Mouse (Mus musculus) ES-E14 (cell line): ENCODE measurements around the gene Rpl19. TPM values are rescaled to one million over a fixed set of nuclear protein-coding genes. Genes with fewer than 3 reads are reported as not detected.

Experiments used
- DNase-seq: peaks from one replicate; pipeline ENCODE4 v3.0.0-alpha.2; 2013; ENCODE audit warnings: low read depth, low spot score
- H3K27ac ChIP-seq: 2 replicates; pipeline ENCODE4 v1.5.1; 2012; ENCODE audit warnings: low read depth, mild to moderate bottlenecking, low read length, moderate library complexity, mixed read lengths; ENCODE audit not compliant: poor library complexity, insufficient read depth, severe bottlenecking
- H3K36me3 ChIP-seq: 2 replicates; pipeline ENCODE4 v1.6.1; 2012; ENCODE audit warnings: mild to moderate bottlenecking, low read length, moderate library complexity, mixed read lengths; ENCODE audit not compliant: control insufficient read depth, poor library complexity, insufficient read depth, severe bottlenecking
- H3K4me1 ChIP-seq, 2 experiments: fragments of 150-350 bp in 1 of 2; sonication (generic) in 1 of 2; 2 replicates each; pipeline ENCODE4 v1.6.1; 2012; ENCODE audit warnings: low read length in 2 of 2, mild to moderate bottlenecking in 1 of 2, mixed read lengths in 1 of 2; ENCODE audit not compliant: control insufficient read depth in 2 of 2, insufficient read depth in 2 of 2, poor library complexity in 1 of 2
- H3K4me3 ChIP-seq, 2 experiments: fragments of 150-350 bp in 1 of 2; sonication (generic) in 1 of 2; 2 replicates each; pipeline ENCODE4 v1.5.1; 2012; ENCODE audit warnings: low read length in 2 of 2, low read depth in 1 of 2, mild to moderate bottlenecking in 1 of 2, mixed read lengths in 1 of 2; ENCODE audit not compliant: insufficient read depth in 1 of 2, poor library complexity in 1 of 2, severe bottlenecking in 1 of 2
- H3K9ac ChIP-seq: 2 replicates; pipeline ENCODE4 v1.6.1; 2012; ENCODE audit warnings: low read depth, mild to moderate bottlenecking, low read length, mixed read lengths; ENCODE audit not compliant: poor library complexity, insufficient read depth, severe bottlenecking
- H3K9me3 ChIP-seq: fragments of 150-350 bp; sonication (generic); 2 replicates; pipeline ENCODE4 v1.6.1; 2012; ENCODE audit warnings: low read depth, mild to moderate bottlenecking, low read length; ENCODE audit not compliant: control insufficient read depth, insufficient read depth
- CHD2 ChIP-seq: IDR thresholded peaks from 2 replicates; pipeline ENCODE4 v1.6.1; 2014; ENCODE audit warnings: mild to moderate bottlenecking, low read depth, low read length, inconsistent platforms
- HCFC1 ChIP-seq: IDR thresholded peaks from 2 replicates; pipeline ENCODE4 v1.6.1; 2012; ENCODE audit warnings: low read length, inconsistent platforms, borderline replicate concordance; ENCODE audit not compliant: insufficient read depth
- MAFK ChIP-seq: IDR thresholded peaks from 2 replicates; pipeline ENCODE4 v1.6.1; 2014; ENCODE audit warnings: mild to moderate bottlenecking, low read depth, low read length, inconsistent platforms; ENCODE audit not compliant: insufficient read depth
- ZC3H11A ChIP-seq: IDR thresholded peaks from 2 replicates; pipeline ENCODE4 v1.6.1; 2012; ENCODE audit warnings: low read depth, mild to moderate bottlenecking, inconsistent platforms, low read length, borderline replicate concordance
- ZNF384 ChIP-seq: IDR thresholded peaks from 2 replicates; pipeline ENCODE4 v1.6.1; 2012; ENCODE audit warnings: low read depth, low read length, inconsistent platforms
- in situ Hi-C, 2 experiments: fragments of 600-800 bp; cut with MboI; formaldehyde crosslinking; loops; one replicate each; pipeline ENCODE4 v1.15.1; 2025; ENCODE audit warnings: low sequenced_read_pairs in 2 of 2, inconsistent platforms in 1 of 2; ENCODE audit not compliant: unreplicated experiment in 2 of 2
- total RNA-seq: library from RNA; depleted of rRNA; stranded (reverse); fragments of 300-350 nt; gene quantifications from 2 replicates; pipeline ENCODE4 v1.2.3, GENCODE M21; 2012

Rpl19 gene
- total RNA-seq, 1 experiment = 3,264 TPM

DNA sequence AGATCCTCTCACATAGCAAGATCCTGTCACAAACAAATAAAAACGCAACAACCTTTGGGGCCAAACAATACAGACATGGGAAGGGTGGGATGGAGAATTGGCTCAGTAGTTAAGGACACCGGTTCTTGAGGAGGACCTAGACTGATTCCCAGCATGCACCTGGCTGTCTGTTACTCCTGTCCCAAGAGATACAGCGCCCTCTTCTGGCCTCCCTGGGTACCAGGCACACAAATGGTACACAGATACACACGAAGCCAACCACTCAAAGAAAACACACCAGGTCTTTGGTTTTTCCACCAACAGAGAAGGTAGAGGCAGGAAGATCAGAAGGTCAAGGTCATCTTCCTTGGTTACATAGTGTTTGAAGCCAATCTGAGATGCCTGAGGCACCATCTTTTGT lies 19.1 kb downstream of the Rpl19 start:
- peaks cover 2 to 16% of the 10 kb centered on the region in 2 experiments; a peak in 2 of 4 replicates for H3K4me1 ChIP-seq
- H3K9ac ChIP-seq = no peak overlapping the region
- H3K4me3 ChIP-seq = no peak overlapping the region
- no peak; the same call in 1 of the 2 replicates for TF ChIP-seq HCFC1
- no peak for TF ChIP-seq CHD2
- no peak for TF ChIP-seq MAFK
- no peak for TF ChIP-seq ZC3H11A
- no peak for TF ChIP-seq ZNF384
- H3K27ac ChIP-seq = no peak overlapping the region
- in situ Hi-C loops = no loop called here
- H3K9me3 ChIP-seq = no peaks in the 10 kb centered on the region
- no peaks in the 10 kb centered on the region for H3K36me3 ChIP-seq
- peak; percentile 75 for DNase-seq

DNA sequence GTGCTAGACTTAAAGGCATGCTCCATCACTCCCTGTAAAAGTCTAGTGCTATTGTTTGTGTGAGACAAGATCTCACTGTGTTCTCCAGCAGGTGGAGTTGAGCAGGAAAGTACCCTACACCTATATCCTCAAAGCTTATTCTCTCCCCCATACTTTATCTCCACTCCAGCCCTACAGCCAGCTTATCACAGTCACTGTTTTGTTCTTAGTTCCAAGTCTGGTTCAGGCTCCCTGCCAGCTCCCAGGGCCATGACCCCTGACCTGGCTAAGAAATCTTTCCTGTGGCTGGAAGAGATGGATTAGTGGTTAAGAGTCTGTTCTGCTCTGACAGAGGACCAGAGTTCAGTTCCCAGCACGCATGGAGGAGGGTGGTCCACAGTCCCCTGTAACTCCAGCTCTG lies 20.0 kb downstream of the Rpl19 start:
- DNase-seq = no peak
- Histone ChIP-seq H3K4me3 (no peak overlapping the region), H3K9ac (no peak overlapping the region), H3K9me3 (no peaks in the 10 kb centered on the region), H3K4me1 (peaks cover 0 to 14% of the 10 kb centered on the region in 2 experiments; a peak in 2 of 4 replicates), H3K36me3 (no peaks in the 10 kb centered on the region), H3K27ac (no peak overlapping the region)
- TF ChIP-seq ZNF384 (no peak), HCFC1 (no peak), MAFK (no peak), ZC3H11A (no peak), CHD2 (no peak)
- in situ Hi-C loops = no loop called here

DNA sequence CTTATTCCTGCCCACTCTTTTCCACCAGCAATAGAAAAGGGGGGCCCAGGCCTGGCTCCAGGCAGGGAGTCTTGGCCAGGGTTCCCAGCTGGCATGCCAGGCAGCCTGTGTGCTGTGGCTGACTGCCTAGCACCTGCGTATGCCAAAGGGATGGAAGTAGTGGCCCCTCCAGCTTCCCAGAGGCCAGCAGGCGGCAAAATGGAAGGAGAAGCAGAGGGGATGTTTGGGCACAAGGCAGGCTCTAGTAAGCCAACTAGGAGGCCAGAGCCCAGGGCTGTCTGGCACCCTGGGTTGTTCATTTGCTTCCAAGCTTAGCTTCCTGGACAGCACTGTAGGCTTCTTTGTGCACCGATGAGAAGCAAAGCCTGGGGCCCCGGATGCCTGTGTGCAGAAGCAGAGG lies 21.2 kb downstream of the Rpl19 start:
- H3K27ac ChIP-seq = no peak overlapping the region
- no peak overlapping the region for H3K4me3 ChIP-seq
- H3K4me1 ChIP-seq = peaks cover 0 to 13% of the 10 kb centered on the region in 2 experiments; a peak in 2 of 4 replicates
- no peaks in the 10 kb centered on the region for H3K36me3 ChIP-seq
- no peak overlapping the region for H3K9ac ChIP-seq
- no peaks in the 10 kb centered on the region for H3K9me3 ChIP-seq
- no peak for DNase-seq
- TF ChIP-seq CHD2 (no peak), HCFC1 (no peak), ZC3H11A (no peak)
- in situ Hi-C loops = no loop called here

DNA sequence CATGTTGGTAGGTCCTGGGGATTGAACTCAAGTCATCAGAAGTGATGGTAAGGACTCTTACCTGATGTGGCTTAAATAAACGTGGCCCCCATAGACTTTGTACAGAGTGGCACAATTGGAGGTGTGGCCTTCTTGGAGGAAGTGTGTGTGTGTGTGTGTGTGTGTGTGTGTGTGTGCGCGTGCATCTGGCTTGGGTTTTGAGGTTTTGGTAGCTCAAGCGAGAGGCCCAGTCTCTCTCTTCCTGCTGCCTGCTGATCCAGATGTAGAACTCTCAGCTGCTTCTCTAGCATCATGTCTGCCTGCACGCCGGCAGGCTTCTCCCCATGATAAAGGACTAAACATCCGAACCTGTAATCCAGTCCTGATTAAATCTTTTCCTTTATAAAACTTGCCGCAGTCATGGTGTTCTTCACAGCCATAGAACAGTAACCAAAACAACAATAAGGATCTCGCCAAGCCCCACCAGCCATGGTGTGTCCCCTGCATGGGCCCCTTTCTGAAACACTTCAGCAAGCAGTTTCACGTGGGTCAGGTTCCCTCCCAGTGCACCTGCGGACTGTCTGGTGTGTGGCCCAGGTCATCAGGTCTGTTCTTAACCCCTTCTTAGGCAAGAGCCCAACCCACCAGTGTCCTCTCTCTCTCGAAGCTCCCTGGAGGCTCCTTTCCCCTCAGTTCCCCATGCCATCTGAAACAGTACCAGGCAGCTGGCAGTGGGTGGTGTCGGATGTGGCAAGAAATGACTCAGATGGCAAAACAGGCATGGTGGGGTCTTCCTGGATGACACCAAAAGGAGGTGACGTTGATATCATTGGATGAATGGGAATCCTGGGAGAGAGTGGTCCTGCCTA lies 23.4 kb downstream of the Rpl19 start:
- Histone ChIP-seq H3K9me3 (no peaks in the 10 kb centered on the region), H3K9ac (no peak overlapping the region), H3K27ac (no peak overlapping the region), H3K36me3 (no peaks in the 10 kb centered on the region), H3K4me3 (no peak overlapping the region), H3K4me1 (peaks cover 0 to 11% of the 10 kb centered on the region in 2 experiments; a peak in 2 of 4 replicates)
- no peak for TF ChIP-seq ZNF384
- TF ChIP-seq MAFK = no peak
- TF ChIP-seq ZC3H11A = no peak
- TF ChIP-seq HCFC1 = no peak
- no peak for TF ChIP-seq CHD2
- in situ Hi-C loops = no loop called here
- DNase-seq = no peak
